Mouse (Mus musculus): ENCODE data around the gene Trp53bp1.
A peak's percentile ranks its signal among the peaks of the same experiment; 100 is the strongest.

- no peak for TF ChIP-seq MAX (IDR thresholded peaks at IDR 0.05; ENCODE audit: low read length)
- TF ChIP-seq USF2 (conservative IDR thresholded peaks at IDR 0.05; ENCODE audit: low read depth, low read length), result no peak
- TF ChIP-seq CTCF (conservative IDR thresholded peaks at IDR 0.05 in 1 of 2, IDR thresholded peaks at IDR 0.05 in 1 of 2; ENCODE audit: low read depth in 2 of 2, low read length in 2 of 2), result no peak
- TF ChIP-seq MAZ (IDR thresholded peaks at IDR 0.05; ENCODE audit: low read depth, low read length), result no peak
- TF ChIP-seq ETS1 (conservative IDR thresholded peaks at IDR 0.05; ENCODE audit: low read depth, low read length), result no peak
- no peak for TF ChIP-seq EP300 (IDR thresholded peaks at IDR 0.05; ENCODE audit: low read length)
- TF ChIP-seq ZKSCAN1 (IDR thresholded peaks at IDR 0.05; ENCODE audit: borderline replicate concordance, low read depth, low read length), result no peak
- peak; percentile 53; the same call in 1 of the 2 replicates for TF ChIP-seq POLR2A (IDR thresholded peaks at IDR 0.05; ENCODE audit: low read depth, low read length)
- TF ChIP-seq ZC3H11A (IDR thresholded peaks at IDR 0.05; ENCODE audit: low read depth, low read length), result no peak
- TF ChIP-seq MXI1 (IDR thresholded peaks at IDR 0.05; ENCODE audit: low read depth, low read length), result peak; percentile 98
- TF ChIP-seq HCFC1 (IDR thresholded peaks at IDR 0.05; ENCODE audit: low read depth, low read length), result no peak
Measured at GRCm38 (mm10) chr2:121288901-121289729, 17.9 kb upstream of the Trp53bp1 start, which contains the start of gene Map1a.
